Mouse (Mus musculus): ENCODE results near the gene Pced1a. TPM values are rescaled to one million over a fixed set of nuclear protein-coding genes. Genes with fewer than 3 reads are reported as not detected.

Gene Pced1a
- total RNA-seq (2021) = 10 to 100 TPM; 21.8 to 22.0 TPM
- long read RNA-seq, experiment 1, partial matches to known transcripts = 5 of 9 reads
- long read RNA-seq, experiment 1, other reads (novel, unspliced or antisense) = 3 of 9 reads
- long read RNA-seq, experiment 2, partial matches to known transcripts = 1 of 7 reads
- long read RNA-seq, experiment 2, other reads (novel, unspliced or antisense) = 5 of 7 reads

DNA sequence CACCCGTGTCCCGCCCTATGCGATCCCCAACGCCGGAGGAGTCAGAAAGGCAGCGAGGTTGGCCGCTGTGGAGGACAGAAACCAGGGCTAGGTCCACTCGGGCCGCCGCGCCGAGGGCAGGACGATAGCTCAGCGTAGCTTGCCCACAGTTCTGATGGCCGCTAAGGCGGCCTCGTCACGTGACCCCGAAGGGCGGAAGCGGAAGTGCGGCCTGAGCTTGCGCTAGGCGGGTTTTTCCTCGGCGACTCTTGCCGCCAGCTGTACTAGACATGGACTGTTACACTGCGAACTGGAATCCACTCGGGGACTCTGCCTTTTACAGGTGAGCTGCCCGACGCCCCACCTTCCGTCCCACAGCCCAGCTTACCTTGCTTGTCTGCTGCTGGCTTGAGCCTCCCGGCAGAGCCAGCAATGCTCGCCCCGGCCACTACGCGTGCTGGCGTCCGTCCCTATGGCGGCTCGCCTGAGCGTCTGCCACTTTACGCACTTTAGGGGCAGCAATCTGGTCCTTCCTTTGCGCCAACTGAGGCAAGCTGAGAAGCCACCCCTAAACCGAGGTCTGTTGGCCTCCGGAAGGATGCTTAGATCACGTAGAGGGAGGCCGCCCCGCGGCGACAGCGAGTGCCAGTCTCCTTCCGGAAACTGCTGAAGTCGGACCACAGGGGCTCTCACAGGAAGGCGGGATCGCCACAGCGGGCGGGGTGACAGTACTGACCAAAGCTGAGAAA lies at the start of gene Pced1a, which contains the start of gene Vps16:
Pced1a (minus strand) TSS at position 576 of the 728 bp plus-strand sequence.
Vps16 (plus strand) TSS at position 214 of the 728 bp plus-strand sequence.
- peak; percentile 93 to 95 for DNase-seq (ENCODE audit: low spot score in 2 of 2)

DNA sequence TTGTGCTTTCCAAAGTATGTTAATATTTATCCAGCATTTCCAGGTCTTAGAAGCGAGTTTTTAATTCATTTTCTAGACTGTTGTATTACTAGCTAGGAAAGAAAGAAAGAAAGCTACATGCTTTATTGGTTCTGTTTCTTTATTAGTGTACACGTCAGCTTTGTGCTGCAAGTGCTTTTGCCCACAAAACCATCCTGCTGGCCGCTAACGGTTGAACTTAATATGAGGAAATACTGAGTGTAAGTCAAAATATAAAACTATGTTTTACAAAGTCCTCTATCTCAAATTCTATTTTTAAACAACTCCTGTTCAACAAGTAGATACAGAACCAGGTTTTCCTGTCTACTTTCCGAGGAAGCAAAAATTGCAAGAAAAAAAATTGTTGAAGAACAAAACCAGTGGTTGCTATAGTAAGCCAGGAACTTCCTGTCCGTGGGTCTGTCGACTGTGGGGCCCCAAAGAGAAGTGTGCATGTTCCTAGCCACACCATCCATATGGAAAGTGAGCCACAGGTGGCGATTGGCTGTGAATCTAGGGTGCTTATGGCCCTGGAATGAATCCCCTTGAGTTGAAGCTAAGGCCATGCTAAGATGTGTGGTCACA lies 48.5 kb upstream of the Pced1a start:
- no peak for DNase-seq (ENCODE audit: low spot score in 2 of 2)

DNA sequence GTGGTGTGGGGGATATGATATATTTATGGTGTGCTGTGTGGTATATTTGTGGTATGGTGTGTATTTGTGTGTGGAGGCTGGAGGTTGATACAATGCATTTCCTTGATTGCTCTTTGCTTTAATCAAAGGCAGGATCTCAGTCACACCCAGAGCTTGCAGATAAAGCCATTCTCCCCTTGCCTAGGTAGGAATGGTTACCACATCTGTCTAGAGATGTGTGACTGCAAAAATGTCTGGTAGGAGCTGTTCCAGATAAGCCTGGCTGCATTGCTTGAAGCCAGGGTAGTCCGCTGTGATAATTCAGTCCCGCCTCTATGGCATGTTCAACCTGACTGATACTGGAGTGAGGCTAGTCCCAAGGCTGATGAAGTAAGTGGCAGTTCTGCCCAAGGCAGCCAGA lies 45.4 kb upstream of the Pced1a start:
- no peak for DNase-seq (ENCODE audit: low spot score in 2 of 2)

DNA sequence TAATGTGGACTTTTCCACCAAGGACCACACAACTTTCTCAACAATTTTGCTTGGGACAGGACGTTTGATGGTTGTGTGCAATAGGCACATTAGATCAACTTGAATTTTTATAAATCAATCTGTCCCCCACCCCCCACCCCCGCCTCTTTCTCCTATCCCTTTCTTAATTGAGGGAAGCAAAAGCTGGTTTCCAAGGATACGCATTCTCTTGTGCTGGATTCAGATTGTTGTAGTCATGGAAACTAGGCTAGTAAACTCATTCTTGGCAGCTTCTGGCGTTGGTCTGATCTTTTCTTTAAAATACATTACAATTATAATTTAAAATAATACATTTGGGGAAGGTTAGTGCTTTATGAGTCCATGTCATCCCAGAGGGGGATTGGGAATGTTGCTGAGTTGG lies 44.9 kb upstream of the Pced1a start:
- DNase-seq (ENCODE audit: low spot score in 2 of 2) = peak in 1 of 2 experiments; percentile 76

DNA sequence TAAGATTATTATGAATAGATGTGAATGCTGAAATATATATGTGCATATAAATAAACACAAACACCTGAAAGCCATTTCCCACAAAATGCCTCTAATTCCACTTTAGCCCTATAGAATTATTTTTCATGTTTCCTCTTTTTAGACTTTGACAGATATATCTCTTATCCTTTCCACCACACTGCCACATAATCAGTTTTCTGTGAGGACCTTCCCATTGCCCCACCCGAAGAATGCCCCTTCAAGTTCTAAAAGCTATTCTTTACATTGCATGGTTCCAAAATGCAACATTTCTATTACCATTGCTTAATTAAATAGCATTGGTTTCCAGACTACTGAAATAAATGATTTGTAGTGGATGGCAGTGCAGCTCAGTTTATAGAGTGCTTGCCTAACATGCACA lies 41.9 kb upstream of the Pced1a start:
- no peak for DNase-seq (ENCODE audit: low spot score in 2 of 2)

DNA sequence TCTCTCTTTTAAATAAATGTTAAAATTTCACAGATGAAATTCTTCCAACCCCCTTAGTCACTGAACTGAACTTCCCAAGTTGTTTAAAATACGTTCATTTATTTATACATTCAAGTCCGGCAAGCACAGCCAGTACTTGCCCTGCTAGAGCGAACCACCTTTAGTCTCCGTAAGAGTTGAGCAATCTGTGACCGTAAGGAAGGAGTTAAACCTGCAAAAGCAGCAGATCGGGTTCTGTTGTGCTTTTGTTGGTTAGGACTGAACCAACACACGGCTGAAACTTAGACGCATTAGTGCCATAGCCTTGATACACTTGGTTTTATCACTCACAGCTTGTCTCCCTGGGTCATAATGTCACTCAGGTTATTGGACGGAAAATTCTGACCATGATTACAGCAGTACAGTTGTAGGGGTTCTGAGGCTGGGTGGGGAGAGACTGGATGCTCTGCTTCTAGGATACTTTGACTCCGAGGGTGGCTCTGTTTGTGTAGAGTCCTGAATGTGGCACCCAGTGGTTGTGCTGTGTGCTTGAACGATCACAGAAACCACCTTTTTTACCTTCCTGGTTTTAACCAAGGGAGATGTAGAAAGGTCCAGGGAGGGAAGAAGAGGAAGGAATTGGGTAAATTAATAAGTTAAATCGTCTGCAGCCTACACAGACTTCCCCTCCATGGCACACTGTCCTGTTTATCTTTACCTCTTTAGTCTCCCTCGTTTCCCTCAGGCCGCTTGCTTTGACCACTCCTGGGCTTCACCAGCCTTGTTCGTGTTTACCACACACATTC lies 37.0 kb upstream of the Pced1a start:
- DNase-seq (ENCODE audit: low spot score in 2 of 2) = no peak

DNA sequence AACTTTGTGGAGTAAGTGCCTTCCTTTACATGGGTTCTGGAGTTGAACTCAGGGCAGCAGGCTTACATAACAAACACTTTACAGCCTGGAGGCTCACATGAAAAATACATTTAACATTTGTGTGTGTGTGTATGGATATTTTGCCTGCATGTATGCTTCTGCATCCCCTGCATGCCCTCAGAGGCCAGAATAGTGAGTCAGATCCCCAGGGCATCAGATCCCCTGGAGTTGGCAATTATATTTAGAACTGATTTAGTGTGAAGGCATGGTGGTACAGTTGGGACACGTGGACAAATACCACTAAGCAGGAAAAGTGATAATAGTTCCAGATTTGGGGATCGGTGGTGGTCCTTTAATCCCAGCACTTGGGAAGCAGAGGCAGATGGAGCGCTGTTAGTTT lies 35.1 kb upstream of the Pced1a start:
- no peak for DNase-seq (ENCODE audit: low spot score in 2 of 2)

DNA sequence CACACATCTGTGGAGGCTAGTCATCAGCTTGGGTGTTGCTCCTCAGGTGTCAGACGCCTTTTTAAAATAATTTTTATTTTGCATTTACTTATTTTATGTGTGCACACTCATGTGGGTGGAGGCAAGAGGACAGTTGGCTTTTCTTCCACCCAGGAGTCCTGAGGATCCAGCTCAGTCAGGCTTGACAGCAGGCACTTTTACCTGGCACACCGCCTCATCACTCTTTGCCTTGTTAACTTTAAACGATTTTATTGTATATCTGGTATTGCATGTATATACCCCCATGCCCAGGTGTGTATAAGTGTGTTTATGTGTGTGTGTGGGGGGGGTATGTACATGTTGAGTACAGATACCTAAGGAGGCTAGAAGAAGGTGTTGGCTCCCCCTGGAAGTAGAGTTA lies 33.4 kb upstream of the Pced1a start:
- DNase-seq (ENCODE audit: low spot score in 2 of 2) = no peak

DNA sequence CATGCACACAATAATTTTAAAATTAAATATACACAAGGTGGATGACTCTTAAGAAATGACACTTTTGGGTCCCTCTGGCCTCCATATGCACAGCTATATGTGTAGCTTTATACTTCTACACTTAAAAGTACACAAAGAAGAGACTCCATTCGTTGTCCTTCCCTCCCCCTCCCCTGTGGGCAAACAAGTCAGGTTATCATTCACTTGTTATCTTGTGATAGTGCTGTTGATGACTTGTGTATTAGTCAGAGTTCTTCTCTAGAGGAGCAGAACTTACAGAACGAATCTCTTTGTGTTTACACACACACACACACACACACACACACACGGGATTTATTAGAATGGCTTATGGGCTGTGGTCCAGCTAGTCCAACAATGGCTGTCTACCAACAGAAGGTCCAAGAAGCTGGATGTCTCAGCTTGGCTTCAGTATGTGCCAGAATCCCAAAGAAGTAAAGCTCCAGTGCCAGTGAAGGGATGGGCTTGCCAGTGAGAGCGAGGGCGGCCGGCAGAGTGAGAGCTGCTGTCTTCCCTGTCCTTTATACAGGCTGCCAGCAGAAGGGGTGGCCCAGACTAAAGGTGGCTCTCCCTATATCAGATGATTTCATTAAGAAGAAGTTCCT lies 30.4 kb upstream of the Pced1a start:
- peak in 1 of 2 experiments; percentile 57 for DNase-seq (ENCODE audit: low spot score in 2 of 2)

DNA sequence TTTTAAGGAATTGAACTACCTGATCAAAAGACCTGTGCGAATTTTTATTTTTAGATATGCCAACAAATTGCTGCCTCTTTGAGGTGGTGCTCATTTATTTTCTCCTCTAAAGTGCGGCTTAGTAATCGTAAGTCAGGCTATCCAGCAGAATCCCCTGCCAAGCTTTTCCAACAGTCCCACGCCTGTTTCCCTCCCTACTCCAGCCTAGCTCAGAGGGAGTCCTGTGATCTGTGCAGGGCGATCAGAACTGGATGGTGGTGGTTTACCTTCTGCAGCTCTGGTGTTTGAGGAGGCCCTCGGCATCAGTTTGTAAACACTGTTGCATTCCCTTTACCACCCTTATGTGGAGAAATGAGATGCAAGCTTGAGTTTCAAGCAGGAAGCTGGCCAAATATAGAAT lies 28.9 kb upstream of the Pced1a start:
- DNase-seq (ENCODE audit: low spot score in 2 of 2) = peak in 1 of 2 experiments; percentile 42

DNA sequence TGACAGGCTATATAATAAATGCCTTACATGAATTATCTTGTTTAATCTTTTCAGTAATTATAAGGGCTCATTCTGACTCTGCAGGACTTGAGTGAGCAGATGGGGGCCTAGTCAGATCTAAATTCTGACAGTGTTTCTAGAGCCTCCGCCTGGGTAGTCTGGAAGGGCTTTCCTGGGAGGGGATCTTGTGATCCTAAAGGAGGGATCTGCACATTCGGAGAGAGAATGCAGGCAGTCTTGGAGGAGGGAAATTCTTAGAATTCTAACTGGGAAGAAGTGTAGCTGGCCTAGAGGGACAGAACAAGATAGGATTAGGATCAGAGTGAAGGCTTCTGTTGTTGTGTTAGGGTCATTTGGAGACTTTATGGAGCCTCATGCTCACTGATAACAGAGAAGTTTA lies 27.8 kb upstream of the Pced1a start:
- DNase-seq (ENCODE audit: low spot score in 2 of 2) = no peak

DNA sequence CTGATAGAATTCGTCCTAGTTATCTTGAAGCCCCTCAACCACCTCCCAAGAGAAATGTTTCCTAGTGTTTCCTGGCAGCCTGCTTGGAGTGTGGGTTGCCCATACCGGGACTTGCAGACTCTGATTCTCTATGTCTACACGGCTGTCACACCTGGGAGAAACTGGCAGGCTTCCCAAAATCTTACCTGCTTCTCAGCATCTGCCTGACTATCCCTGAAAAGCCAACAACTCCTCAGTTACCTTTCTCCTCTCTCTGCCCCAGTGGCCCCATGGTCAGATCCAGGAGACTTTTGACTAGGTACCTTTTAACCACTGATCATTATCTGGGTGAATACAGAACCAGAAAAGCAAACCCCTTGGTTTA lies 27.2 kb upstream of the Pced1a start:
- DNase-seq (ENCODE audit: low spot score in 2 of 2) = no peak

DNA sequence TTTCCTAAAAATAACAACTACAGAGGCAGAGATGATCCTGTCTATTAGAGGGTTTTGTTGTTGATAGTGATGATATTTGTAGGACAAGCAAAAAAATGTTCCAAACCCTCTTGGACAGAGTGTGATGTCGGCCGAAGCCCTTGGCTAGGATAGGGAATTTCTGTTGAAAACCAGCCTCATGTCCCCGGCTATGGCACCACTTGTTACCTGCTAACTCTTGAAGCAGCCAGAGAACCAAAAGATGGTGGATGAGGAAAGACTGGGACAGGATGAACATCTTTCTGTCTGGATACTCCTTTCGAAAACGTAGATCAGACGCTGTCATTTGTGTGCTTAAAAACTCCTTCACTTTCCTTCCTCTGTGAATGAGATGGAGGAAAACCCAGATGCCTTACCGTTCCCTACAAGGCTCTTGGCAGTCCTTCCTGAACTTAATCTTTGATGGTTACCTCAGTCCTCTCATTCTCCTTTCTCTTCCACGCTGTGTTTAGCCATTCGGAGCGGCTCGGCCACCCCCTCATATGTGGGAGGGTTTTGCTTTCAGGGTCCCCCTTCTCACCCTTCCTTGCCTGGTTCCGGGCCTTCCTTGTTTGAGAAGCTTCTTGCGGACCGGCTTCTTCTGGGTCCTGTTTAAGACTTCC lies 26.7 kb upstream of the Pced1a start:
- no peak for DNase-seq (ENCODE audit: low spot score in 2 of 2)

DNA sequence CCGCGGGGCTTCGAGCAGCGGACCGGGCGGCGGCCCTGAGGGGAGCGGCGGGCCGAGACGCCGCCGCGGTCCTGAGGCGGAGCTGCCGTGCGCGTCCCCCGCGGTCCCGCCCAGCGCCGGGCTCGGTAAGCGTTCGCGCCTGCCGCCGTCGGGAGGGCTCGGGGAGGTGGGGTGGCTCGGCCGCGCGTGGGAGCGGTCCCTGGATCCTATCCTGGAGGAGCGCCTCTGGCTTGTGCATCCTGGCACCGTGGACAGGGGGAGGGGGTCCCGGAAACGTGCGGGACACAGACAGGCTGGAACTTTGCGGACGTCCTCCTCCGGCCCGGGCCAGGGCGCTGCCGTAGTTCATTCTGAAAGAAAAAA lies 25.9 kb upstream of the Pced1a start:
- peak in 1 of 2 experiments; percentile 58 for DNase-seq (ENCODE audit: low spot score in 2 of 2)

DNA sequence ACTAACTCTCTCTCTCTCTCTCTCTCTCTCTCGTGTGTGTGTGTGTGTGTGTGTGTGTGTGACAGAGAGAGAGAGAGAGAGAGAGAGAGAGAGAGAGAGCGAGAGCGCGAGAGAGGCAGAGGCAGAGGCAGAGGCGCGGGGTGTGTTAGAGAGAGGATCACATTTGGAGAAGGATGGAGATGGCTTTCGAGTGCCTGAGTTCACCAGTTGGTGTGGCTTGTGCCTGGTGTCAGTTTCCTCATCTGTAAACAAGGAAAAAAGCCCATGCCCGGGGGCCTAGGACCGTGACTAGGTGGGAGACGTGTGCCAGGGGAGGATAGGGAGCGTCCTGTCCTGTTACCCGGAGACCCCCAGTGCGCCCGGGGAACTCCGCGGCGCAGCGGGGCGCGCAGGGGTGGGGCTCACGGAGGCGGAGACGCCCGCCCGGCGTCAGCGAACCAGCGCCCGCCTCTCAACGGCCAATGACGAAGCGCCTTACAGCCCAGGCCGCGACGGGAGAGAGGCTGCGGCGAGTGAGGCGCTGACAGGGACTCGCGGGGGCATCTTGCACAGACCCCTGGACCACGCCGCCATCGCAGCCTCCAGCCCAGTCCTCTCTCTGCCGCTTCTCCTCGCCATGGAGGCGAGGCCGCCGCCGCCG lies 25.4 kb upstream of the Pced1a start, which contains the start of gene Ptpra:
Ptpra (plus strand) TSS at position 485 of the 640 bp plus-strand sequence.
- peak; percentile 92 for DNase-seq (ENCODE audit: low spot score in 2 of 2)

DNA sequence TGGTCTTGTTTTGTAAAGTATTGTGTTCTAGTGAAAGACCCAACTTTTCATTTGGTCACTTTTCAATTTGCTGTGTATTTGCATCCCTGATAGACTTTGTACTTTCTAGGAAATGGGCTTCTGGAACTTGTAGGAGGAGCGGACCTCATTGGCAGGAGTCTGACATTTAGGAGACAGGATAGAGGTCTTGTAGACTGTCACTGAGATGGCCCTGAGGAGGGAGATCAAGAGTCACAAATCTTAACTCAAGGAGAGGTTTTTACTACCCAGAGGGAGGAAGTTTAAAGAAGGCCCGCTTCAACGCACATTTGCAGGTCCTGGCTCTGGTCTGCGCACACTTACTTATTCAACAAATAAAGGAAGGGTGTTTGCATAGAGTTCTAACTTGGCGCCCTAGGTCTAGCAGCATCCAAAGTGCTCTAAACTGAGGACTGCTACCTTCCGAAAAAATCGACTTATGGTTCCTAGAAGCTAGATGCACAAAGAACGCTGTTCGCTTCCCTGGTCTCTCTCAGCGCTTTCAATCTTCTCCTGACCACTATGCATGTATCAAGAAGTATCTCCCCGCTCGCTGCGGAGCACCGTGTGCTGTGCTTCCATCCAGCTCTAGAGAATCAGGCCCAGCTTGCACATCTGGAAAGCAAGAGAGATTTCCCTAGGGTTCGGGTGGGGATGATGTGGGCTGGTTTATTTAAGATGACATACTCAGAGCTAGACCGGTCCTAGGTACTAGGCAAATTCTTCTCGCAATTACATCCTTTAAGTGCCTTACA lies 24.7 kb upstream of the Pced1a start:
- no peak for DNase-seq (ENCODE audit: low spot score in 2 of 2)

DNA sequence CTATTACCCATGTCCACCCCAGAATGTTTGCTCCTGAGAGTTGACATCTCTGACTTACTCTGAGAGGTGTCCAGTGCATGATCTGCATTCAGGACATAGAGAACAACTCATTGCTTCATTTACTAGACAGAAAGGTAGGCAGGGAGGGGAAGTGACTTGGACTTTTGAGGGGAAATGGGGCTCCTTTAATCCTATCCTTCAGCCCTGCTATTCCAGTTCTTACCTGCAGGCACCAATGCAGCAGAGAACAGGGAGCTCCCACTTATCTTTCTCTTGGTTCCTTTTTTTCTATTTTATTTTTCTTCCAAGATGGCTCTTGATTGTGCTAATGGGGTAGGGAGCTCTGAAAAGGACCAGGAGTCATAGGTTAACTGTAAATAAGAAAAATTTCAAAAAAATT lies 23.9 kb upstream of the Pced1a start:
- no peak for DNase-seq (ENCODE audit: low spot score in 2 of 2)

DNA sequence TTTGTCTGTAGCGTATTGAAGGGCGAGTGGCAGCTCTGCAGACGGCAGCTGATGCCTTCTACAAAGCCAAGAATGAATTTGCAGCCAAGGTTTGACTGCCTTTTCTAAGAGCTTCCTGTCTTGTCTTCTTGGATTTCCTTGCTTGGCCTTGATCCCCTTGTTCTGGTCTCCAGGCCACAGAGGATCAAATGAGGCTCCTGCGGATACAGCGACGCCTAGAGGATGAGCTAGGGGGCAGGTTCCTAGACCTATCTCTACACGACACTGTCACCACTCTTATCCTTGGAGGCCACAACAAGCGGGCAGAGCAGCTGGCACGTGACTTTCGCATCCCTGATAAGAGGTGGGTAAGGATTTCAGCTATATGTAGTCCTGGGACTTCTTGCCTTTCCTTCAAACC lies 17.7 kb upstream of the Pced1a start:
- DNase-seq (ENCODE audit: low spot score in 2 of 2) = no peak

DNA sequence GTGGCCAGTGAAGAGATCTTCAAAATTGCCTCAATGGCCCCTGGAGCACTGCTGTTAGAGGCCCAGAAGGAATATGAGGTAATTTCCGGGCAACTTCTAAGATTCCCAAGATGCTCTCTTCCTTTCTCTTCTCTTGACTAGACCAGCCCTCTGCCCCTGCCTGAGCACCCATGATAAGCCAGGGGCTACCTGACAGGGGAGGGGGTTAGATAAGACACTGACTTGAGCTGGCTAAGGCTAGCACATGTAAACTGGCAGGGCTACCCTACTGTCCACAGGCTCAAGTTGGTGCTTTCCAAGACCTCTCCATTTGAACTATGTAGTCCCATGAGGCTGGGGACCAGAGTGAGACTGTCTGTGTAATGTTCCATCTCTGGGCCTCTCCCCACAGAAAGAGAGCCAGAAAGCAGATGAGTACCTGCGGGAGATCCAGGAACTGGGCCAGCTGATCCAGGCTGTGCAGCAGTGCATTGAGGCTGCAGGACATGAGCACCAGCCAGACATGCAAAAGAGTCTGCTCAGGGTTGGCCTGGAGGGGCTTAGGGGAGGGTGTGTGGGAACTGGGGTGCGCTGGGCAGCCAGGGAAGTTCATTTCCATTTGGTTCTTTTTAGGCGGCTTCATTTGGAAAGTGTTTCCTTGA lies 15.5 kb upstream of the Pced1a start:
- no peak for DNase-seq (ENCODE audit: low spot score in 2 of 2)
